Mouse (Mus musculus): ENCODE results near the gene Daw1. TPM values are rescaled to one million over a fixed set of nuclear protein-coding genes. Genes with fewer than 3 reads are reported as not detected.

Daw1 gene
- polyA plus RNA-seq, 1 experiment from 2014 or later: 0.82 TPM

DNA sequence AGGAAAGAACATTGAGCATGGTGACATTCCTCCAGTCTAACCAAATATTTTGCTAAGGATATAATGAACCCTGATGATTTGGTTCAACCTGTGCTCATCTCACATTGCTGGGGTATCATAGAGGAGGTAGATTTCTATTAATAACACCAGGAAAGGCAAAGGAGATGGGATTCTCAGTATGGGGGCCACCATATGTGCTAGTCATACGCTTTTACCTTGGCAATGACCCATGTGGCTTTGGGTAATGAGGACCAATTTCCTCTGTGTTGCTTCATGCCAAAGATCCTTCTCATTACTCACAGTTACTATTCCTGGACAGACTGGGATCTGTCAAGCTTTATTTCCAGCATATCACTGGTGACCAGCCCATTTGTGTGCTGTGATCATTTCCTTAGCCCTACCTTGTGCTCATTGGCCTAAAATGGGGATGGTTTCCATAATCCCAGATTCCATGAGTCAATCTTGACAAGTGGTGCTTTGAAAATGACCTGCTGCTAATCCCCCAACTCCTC, 88.7 kb downstream of the Daw1 start:
- 84% methylated on average over 1 of the region's 1 CpGs for WGBS
- no peak overlapping the region for H3K9ac ChIP-seq (replicated peaks; ENCODE audit: low read depth, low read length)
- H3K4me2 ChIP-seq (ENCODE audit: low read length): no peak overlapping the region
- no peak overlapping the region for H3K4me3 ChIP-seq (replicated peaks; ENCODE audit: low read length)
- no peak for ATAC-seq
- no peaks in the 10 kb centered on the region for H3K9me3 ChIP-seq (ENCODE audit: control insufficient read depth, low read length)
- H3K27ac ChIP-seq (ENCODE audit: low read length): no peak overlapping the region
- no peaks in the 10 kb centered on the region for H3K27me3 ChIP-seq (replicated peaks; ENCODE audit: control insufficient read depth, insufficient read depth, low read length)
- H3K36me3 ChIP-seq (ENCODE audit: control insufficient read depth, insufficient read depth): no peaks in the 10 kb centered on the region
- H3K4me1 ChIP-seq (replicated peaks; ENCODE audit: control insufficient read depth, insufficient read depth, low read length): no peaks in the 10 kb centered on the region

DNA sequence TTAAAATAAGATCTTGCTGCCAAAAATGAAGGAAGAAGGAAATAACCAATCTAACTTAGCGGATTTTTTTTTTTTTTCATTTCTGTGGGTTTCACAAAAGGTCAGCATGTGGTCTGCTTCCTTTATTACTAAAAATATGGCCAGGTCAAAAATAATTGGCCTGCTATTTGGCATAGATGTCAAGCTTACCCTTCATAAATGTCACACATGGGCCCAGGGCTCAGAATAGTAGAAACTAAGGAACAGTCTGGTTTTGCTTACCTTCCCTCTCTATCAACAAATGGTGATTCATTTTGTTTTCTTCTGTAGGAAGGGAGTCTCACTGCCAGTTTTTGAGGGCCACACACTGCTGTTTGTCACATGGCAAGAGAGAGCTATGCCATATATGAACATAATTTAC, 92.2 kb downstream of the Daw1 start:
- Histone ChIP-seq H3K27me3 (replicated peaks; ENCODE audit: control insufficient read depth, insufficient read depth, low read length) (no peaks in the 10 kb centered on the region), H3K9me3 (ENCODE audit: control insufficient read depth, low read length) (no peaks in the 10 kb centered on the region), H3K9ac (replicated peaks; ENCODE audit: low read depth, low read length) (no peak overlapping the region), H3K4me2 (ENCODE audit: low read length) (no peak overlapping the region), H3K4me1 (replicated peaks; ENCODE audit: control insufficient read depth, insufficient read depth, low read length) (no peaks in the 10 kb centered on the region), H3K36me3 (ENCODE audit: control insufficient read depth, insufficient read depth) (no peaks in the 10 kb centered on the region), H3K27ac (ENCODE audit: low read length) (no peak overlapping the region), H3K4me3 (replicated peaks; ENCODE audit: low read length) (no peak overlapping the region)
- ATAC-seq: no peak
- WGBS: 93% methylated on average over 1 of the region's 1 CpGs

Other genes with a start within 250 kb of the Daw1 start
- 0.32 TPM in 1 of 2 replicates, not detected in the other for gene A030005L19Rik, start 246.4 kb upstream of the Daw1 start, polyA plus RNA-seq (2015; fragmentation: Nextera tagmentation; extraction: Ambion mirVana)
- gene A030014E15Rik, start 234.8 kb upstream of the Daw1 start, polyA plus RNA-seq (2015; fragmentation: Nextera tagmentation; extraction: Ambion mirVana): not detected in 2 replicates
- gene Gm6217, start 228.4 kb upstream of the Daw1 start, polyA plus RNA-seq (2015; fragmentation: Nextera tagmentation; extraction: Ambion mirVana): not detected in 2 replicates
- gene A030003K21Rik, start 216.4 kb upstream of the Daw1 start, polyA plus RNA-seq (2015; fragmentation: Nextera tagmentation; extraction: Ambion mirVana): not detected in 2 replicates
- not detected in 2 replicates for gene Gm7544, start 203.7 kb upstream of the Daw1 start, polyA plus RNA-seq (2015; fragmentation: Nextera tagmentation; extraction: Ambion mirVana)
- gene Gm47955, start 199.5 kb upstream of the Daw1 start, polyA plus RNA-seq (2015; fragmentation: Nextera tagmentation; extraction: Ambion mirVana): not detected in 2 replicates
- not detected in 2 replicates for gene Gm47959, start 159.2 kb upstream of the Daw1 start, polyA plus RNA-seq (2015; fragmentation: Nextera tagmentation; extraction: Ambion mirVana)
- 1.2 TPM in 2 replicates for gene Slc19a3, start 121.3 kb upstream of the Daw1 start, polyA plus RNA-seq (2015; fragmentation: Nextera tagmentation; extraction: Ambion mirVana)
- gene Krtap28-10, start 117.3 kb upstream of the Daw1 start, polyA plus RNA-seq (2015; fragmentation: Nextera tagmentation; extraction: Ambion mirVana): not detected in 2 replicates
- not detected in 2 replicates for gene Gm47969, start 114.8 kb upstream of the Daw1 start, polyA plus RNA-seq (2015; fragmentation: Nextera tagmentation; extraction: Ambion mirVana)
- not detected in 2 replicates for gene A030005K14Rik, start 100.4 kb upstream of the Daw1 start, polyA plus RNA-seq (2015; fragmentation: Nextera tagmentation; extraction: Ambion mirVana)
- gene Krtap28-13, start 98.8 kb upstream of the Daw1 start, polyA plus RNA-seq (2015; fragmentation: Nextera tagmentation; extraction: Ambion mirVana): not detected in 2 replicates
- not detected in 2 replicates for gene Ccl20, start 43.0 kb upstream of the Daw1 start, polyA plus RNA-seq (2015; fragmentation: Nextera tagmentation; extraction: Ambion mirVana)
- 17.2 and 19.5 TPM in 2 replicates for gene Sphkap, start 248.4 kb downstream of the Daw1 start, polyA plus RNA-seq (2015; fragmentation: Nextera tagmentation; extraction: Ambion mirVana)

All from forebrain, embryonic 16.5 days (tissue).